27 mouse cellular contexts compared by ENCODE assay signal in the genomic region with DNA sequence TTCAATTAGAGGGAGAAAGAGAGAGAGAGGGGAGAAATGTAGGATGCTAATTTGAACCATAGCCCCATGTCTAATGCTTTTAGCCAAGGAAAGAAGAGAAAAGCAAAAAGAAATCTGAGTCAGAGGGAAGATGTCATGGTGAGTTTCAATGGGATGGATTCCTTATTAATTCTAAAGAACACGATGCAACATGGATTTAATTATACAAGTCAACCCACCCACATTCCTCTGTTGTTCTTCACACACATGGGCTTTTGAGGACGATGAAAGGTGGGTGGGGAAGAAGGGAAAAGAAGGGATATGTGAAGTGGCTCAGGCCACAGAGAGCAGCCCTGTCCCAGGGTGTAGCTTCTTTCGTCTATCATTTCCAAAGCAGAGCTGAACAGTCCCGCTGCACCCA.
"Had no signal": no experiment of that assay in that cellular context is flagged by ENCODE, and none has a peak within 500 bp of the region (broad histone marks: within the 10 kb centered on the region; RNA-seq: fewer than 3 reads in every experiment).

No protein-coding gene starts in this region.

- H3K27ac ChIP-seq: heart, adult 2 months; heart, embryonic 13.5 days; heart, embryonic 15.5 days; hindbrain, embryonic 13.5 days; hindbrain, embryonic 15.5 days; hindbrain, postnatal 0 days; kidney, embryonic 15.5 days; kidney, postnatal 0 days; layer of hippocampus, adult 2 months; left cerebral cortex, adult 2 months; limb, embryonic 13.5 days; limb, embryonic 15.5 days; liver, embryonic 12.5 days; liver, embryonic 14.5 days had no signal

- H3K9ac ChIP-seq: heart, embryonic 13.5 days; heart, embryonic 15.5 days; hindbrain, embryonic 13.5 days; hindbrain, embryonic 15.5 days; kidney, embryonic 15.5 days; limb, embryonic 13.5 days; limb, embryonic 15.5 days; liver, embryonic 12.5 days; liver, embryonic 14.5 days had no signal

- H3K4me3 ChIP-seq: heart, adult 2 months; heart, embryonic 13.5 days; heart, embryonic 15.5 days; hindbrain, embryonic 13.5 days; hindbrain, embryonic 15.5 days; kidney, embryonic 15.5 days; layer of hippocampus, adult 2 months; left cerebral cortex, adult 2 months; limb, embryonic 13.5 days; limb, embryonic 15.5 days; liver, embryonic 12.5 days had no signal

- H3K9me3 ChIP-seq: heart, embryonic 13.5 days; heart, embryonic 15.5 days; hindbrain, embryonic 13.5 days; hindbrain, embryonic 15.5 days; kidney, embryonic 15.5 days; limb, embryonic 13.5 days; limb, embryonic 15.5 days; liver, embryonic 12.5 days had no signal

- H3K36me3 ChIP-seq: heart, embryonic 13.5 days; heart, embryonic 15.5 days; hindbrain, embryonic 13.5 days; hindbrain, embryonic 15.5 days; kidney, embryonic 15.5 days; limb, embryonic 13.5 days; limb, embryonic 15.5 days; liver, embryonic 12.5 days had no signal

- DNase-seq: gastrocnemius, postnatal 14 days; gastrocnemius, postnatal 36 days; heart, adult 11 months; heart, adult 2 months; heart, postnatal 14 days; heart, postnatal 36 days; kidney, adult 11 months; kidney, adult 2 months; kidney, adult 9 months; kidney, postnatal 14 days; kidney, postnatal 36 days; left cerebral cortex, postnatal 4 days had no signal

- H3K27me3 ChIP-seq: heart, embryonic 13.5 days; heart, embryonic 15.5 days; hindbrain, embryonic 13.5 days; hindbrain, embryonic 15.5 days; kidney, embryonic 15.5 days; limb, embryonic 13.5 days; limb, embryonic 15.5 days; liver, embryonic 12.5 days had no signal

- H3K4me2 ChIP-seq: heart, embryonic 11.5 days; heart, embryonic 13.5 days; heart, embryonic 15.5 days; hindbrain, embryonic 13.5 days; hindbrain, embryonic 15.5 days; kidney, embryonic 15.5 days; limb, embryonic 13.5 days; limb, embryonic 15.5 days; liver, embryonic 12.5 days had no signal

- H3K4me1 ChIP-seq: heart, embryonic 13.5 days; heart, embryonic 15.5 days; hindbrain, embryonic 13.5 days; hindbrain, embryonic 15.5 days; kidney, embryonic 15.5 days; limb, embryonic 13.5 days; limb, embryonic 15.5 days; liver, embryonic 12.5 days had no signal

- ATAC-seq: hindbrain, postnatal 0 days; intestine, embryonic 16.5 days; liver, embryonic 12.5 days had no signal
